Mouse (Mus musculus) retina, embryonic 14.5 days (tissue): Measurements from ENCODE around the gene Txnip.
A peak's percentile ranks its signal among the peaks of the same experiment; 100 is the strongest.
"Not testable (repeated sequence)": the region's sequence is repeated elsewhere in the genome, so short reads cannot be mapped to it uniquely, and the experiment has no call there.

Experiments used
- DNase-seq: peaks from one replicate; pipeline ENCODE4 v3.0.0-alpha.2; 2015; ENCODE audit warnings: low spot score

Txnip gene

GRCm38 (mm10) chr3:96593790-96594560 is 36.2 kb downstream of the Txnip start, which contains the start of gene Polr3gl:
Gene Polr3gl, minus strand, starts transcription at chr3:96594181.
- DNase-seq: peak; percentile 91

DNA sequence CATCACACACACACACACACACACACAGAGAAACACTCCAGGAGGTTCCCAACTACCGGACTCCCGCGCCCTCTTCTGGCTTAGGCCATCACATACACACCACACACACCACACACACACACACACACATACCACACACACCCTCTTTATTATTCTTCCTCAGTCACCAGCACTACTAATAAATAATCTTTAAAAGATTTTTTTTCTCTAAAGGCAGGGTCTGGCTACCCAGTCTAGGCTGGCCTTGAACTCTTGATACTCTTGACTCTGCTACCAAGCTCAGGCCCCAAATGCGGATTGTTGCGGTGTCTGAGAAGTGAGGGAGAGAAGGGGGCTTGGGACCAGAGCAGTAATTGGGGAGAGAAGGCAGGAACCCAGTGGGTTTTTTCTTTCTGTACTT is 37.1 kb downstream of the Txnip start:
- DNase-seq: no peak

- DNase-seq: peak; percentile 40
Measured at GRCm38 (mm10) chr3:96595661-96596060, 37.9 kb downstream of the Txnip start.

- DNase-seq: peak; percentile 42
Measured at GRCm38 (mm10) chr3:96596228-96596707, 38.5 kb downstream of the Txnip start, which contains the start of gene Ankrd34a. Gene Ankrd34a, plus strand, starts transcription at chr3:96596636.

DNA sequence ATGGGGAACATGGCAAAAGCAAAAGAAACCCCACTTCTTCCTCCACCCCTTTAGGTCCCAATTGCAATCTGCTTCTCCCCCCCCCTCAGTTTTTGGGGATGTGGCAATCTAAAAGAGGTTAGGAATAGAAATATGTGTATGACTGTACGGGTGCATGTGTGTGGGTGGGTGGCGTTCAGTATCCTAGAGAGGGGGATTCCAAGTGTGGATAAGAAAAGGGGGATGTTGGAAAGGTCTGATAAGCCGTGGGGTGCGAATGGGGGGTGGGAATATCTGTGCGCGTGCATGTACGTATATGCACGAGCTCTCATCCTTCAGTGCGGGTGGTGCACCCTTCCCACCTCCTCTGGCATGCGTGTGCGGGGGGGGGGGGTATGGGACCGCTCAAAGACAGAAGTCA is 39.1 kb downstream of the Txnip start:
- DNase-seq: no peak

- DNase-seq: peak; percentile 62
Measured at GRCm38 (mm10) chr3:96597435-96597891, 39.7 kb downstream of the Txnip start.

- DNase-seq: peak; percentile 79
Measured at GRCm38 (mm10) chr3:96598156-96599068, 40.7 kb downstream of the Txnip start.

DNA sequence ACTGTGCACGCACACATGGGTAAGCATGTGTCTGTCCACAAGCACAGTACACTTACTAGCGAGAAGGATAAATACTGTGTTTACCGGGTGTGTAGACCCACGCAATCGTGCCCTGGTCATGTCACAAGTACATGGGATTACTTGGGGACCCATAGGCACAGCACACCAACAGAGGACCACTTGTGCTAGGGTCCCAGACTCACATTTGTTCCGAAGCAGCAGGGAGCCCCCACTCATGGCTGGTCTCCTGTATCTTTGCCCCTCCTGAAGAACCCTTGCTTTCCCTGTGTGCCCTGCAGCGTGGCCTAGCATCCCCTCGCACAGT is 41.3 kb downstream of the Txnip start:
- peak; percentile 15 for DNase-seq

DNA sequence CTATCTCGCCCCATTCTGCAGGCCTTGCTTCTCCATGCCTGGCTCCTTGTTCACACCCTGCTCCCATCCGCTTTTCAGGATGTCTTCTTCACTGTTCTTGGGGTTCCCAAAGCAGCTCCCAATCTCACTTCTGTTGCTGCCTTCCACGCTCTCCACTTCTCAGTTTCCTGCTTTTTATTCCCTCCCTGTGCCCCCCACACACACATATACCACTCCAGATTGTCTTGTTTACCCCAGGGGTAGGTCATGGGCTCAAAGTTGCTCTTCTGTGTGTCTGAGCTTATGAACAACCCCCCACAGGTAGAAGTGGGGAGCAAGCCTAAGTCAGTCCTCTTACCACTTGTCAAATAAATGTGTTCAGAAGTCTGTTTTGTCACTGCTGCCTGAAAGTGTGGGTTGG is 41.7 kb downstream of the Txnip start:
- no peak for DNase-seq

GRCm38 (mm10) chr3:96600639-96601250 is 43.0 kb downstream of the Txnip start, which contains the start of gene Lix1l:
Gene Lix1l, plus strand, starts transcription at chr3:96601149.
- DNase-seq: peak; percentile 97

- peak; percentile 66 for DNase-seq
Measured at GRCm38 (mm10) chr3:96601251-96601787, 43.6 kb downstream of the Txnip start.

GRCm38 (mm10) chr3:96601941-96602703 is 44.4 kb downstream of the Txnip start:
- DNase-seq: no peak

GRCm38 (mm10) chr3:96602704-96603084 is 44.9 kb downstream of the Txnip start:
- DNase-seq: no peak

- no peak for DNase-seq
Measured at GRCm38 (mm10) chr3:96603311-96603710, 45.6 kb downstream of the Txnip start.

DNA sequence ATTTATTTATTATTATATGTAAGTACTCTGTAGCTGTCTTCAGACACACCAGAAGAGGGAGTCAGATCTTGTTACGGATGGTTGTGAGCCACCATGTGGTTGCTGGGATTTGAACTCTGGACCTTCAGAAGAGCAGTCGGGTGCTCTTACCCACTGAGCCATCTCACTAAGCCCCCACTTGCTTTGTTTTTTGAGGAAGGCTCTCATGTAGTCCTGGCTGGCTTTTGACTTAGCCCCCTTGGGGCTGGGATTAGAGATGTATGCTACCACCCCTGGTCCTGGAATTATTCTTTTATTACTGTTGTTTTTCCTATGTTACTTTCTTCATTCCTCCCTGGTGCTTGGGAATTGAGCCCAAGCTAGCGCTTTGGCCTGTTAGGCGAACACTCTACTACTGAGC is 48.2 kb downstream of the Txnip start:
- DNase-seq: not testable (repeated sequence)

GRCm38 (mm10) chr3:96606618-96607017 is 48.9 kb downstream of the Txnip start:
- DNase-seq: no peak
